8 mouse cellular contexts compared by ENCODE assay signal in genomic region chr1:132317894-132318863, GRCm38 (mm10). TPM values are rescaled to one million over a fixed set of nuclear protein-coding genes. Genes with fewer than 3 reads are reported as not detected.
DNase-seq lines count a peak whose midpoint lies in the region; ATAC-seq and TF ChIP-seq lines count a peak whose summit lies in the region.

No protein-coding gene starts in this region.

- no peak overlapping the region for H3K9ac ChIP-seq in limb, embryonic 14.5 days (ENCODE audit: low read depth, low read length, severe bottlenecking)
- no peak overlapping the region for H3K9ac ChIP-seq in liver, embryonic 12.5 days

- 0 out of 2 replicates have a peak overlapping the region, but pooled peaks have one; percentile 10 for H3K4me2 ChIP-seq in limb, embryonic 14.5 days (replicated peaks; ENCODE audit: low read depth, low read length, severe bottlenecking)
- H3K4me2 ChIP-seq in liver, embryonic 12.5 days: peak overlapping the region; percentile 34; the same call in 1 of the 2 replicates

- H3K27me3 ChIP-seq in limb, embryonic 14.5 days (ENCODE audit: control insufficient read depth, insufficient read depth, low read length): peaks cover 9% of the 10 kb centered on the region
- peaks cover 65% of the 10 kb centered on the region for H3K27me3 ChIP-seq in limb, embryonic 10.5 days (ENCODE audit: low read depth, poor library complexity, severe bottlenecking)
- H3K27me3 ChIP-seq in liver, embryonic 12.5 days (replicated peaks): peaks cover 58% of the 10 kb centered on the region
- H3K27me3 ChIP-seq in small intestine, adult 2 months (ENCODE audit: control insufficient read depth, insufficient read depth, low read length): no peaks in the 10 kb centered on the region
- H3K27me3 ChIP-seq in thymus, adult 2 months (ENCODE audit: control insufficient read depth, insufficient read depth, low read length): no peaks in the 10 kb centered on the region; the same call in 1 of the 2 replicates

- H3K4me1 ChIP-seq in limb, embryonic 14.5 days (ENCODE audit: control insufficient read depth, insufficient read depth, low read length): peaks cover 16% of the 10 kb centered on the region; the same call in 1 of the 2 replicates
- H3K4me1 ChIP-seq in limb, embryonic 10.5 days: peaks cover 28% of the 10 kb centered on the region
- peaks cover 10% of the 10 kb centered on the region for H3K4me1 ChIP-seq in embryonic fibroblast, embryonic 13.5 days (ENCODE audit: control insufficient read depth, insufficient read depth, low read length)
- H3K4me1 ChIP-seq in liver, embryonic 12.5 days: peaks cover 29% of the 10 kb centered on the region
- peaks cover 38% of the 10 kb centered on the region for H3K4me1 ChIP-seq in small intestine, adult 2 months (ENCODE audit: control insufficient read depth, insufficient read depth, insufficient read length, low read length)
- H3K4me1 ChIP-seq in thymus, adult 2 months (replicated peaks; ENCODE audit: control insufficient read depth, insufficient read depth, low read length): no peaks in the 10 kb centered on the region; the same call in 1 of the 2 replicates

- 39% methylated on average over 8 of the region's 8 CpGs for WGBS in limb, embryonic 14.5 days
- 48% methylated on average over 8 of the region's 8 CpGs for WGBS in limb, embryonic 10.5 days
- WGBS in liver, embryonic 12.5 days (ENCODE audit: insufficient replicate concordance): 38% methylated on average over 8 of the region's 8 CpGs
- WGBS in small intestine, adult 2 months: 20% methylated on average over 8 of the region's 8 CpGs
- 69% methylated on average over 8 of the region's 8 CpGs for WGBS in thymus, adult 2 months

- TF ChIP-seq CTCF in embryonic fibroblast, embryonic 13.5 days (IDR thresholded peaks at IDR 0.05; ENCODE audit: borderline replicate concordance, insufficient read depth, low read length): no peak
- TF ChIP-seq CTCF in small intestine, adult 2 months (IDR thresholded peaks at IDR 0.05; ENCODE audit: extremely low read depth, insufficient read length, insufficient replicate concordance, low read depth, low read length): no peak
- TF ChIP-seq CTCF in thymus, adult 2 months (IDR thresholded peaks at IDR 0.05; ENCODE audit: borderline replicate concordance, control insufficient read depth, extremely low read depth, insufficient read depth, low read length, poor library complexity): no peak

- DNase-seq in limb, embryonic 14.5 days (ENCODE audit: low spot score): no peak
- no peak for DNase-seq in limb, embryonic 10.5 days (ENCODE audit: low spot score)
- no peak for DNase-seq in thymus, adult 2 months
- no peak for DNase-seq in right cerebral cortex, postnatal 14 days
- no peak for DNase-seq in testis, postnatal 14 days (ENCODE audit: low spot score)

- no peak for TF ChIP-seq POLR2A in limb, embryonic 14.5 days (IDR thresholded peaks at IDR 0.05; ENCODE audit: borderline replicate concordance, extremely low read depth, insufficient read depth, insufficient read length)
- TF ChIP-seq POLR2A in embryonic fibroblast, embryonic 13.5 days (IDR thresholded peaks at IDR 0.05; ENCODE audit: low read depth, low read length): no peak
- TF ChIP-seq POLR2A in small intestine, adult 2 months (IDR thresholded peaks at IDR 0.05; ENCODE audit: low read depth, low read length): no peak
- TF ChIP-seq POLR2A in thymus, adult 2 months (IDR thresholded peaks at IDR 0.05; ENCODE audit: control insufficient read depth, extremely low read depth, insufficient read depth, low read length, poor library complexity): no peak

- no peaks in the 10 kb centered on the region for H3K36me3 ChIP-seq in limb, embryonic 14.5 days (ENCODE audit: control insufficient read depth, insufficient read depth, low read length)
- H3K36me3 ChIP-seq in limb, embryonic 10.5 days: no peaks in the 10 kb centered on the region
- H3K36me3 ChIP-seq in liver, embryonic 12.5 days: no peaks in the 10 kb centered on the region
- peaks cover 26% of the 10 kb centered on the region for H3K36me3 ChIP-seq in small intestine, adult 2 months (ENCODE audit: control insufficient read depth, insufficient read depth, low read length)
- H3K36me3 ChIP-seq in thymus, adult 2 months (ENCODE audit: control insufficient read depth, insufficient read depth, low read length): no peaks in the 10 kb centered on the region

- ATAC-seq in limb, embryonic 14.5 days (ENCODE audit: low FRiP score, low read depth): no peak
- ATAC-seq in liver, embryonic 12.5 days: no peak

- H3K4me3 ChIP-seq in limb, embryonic 14.5 days (replicated peaks; ENCODE audit: low read length): no peak overlapping the region
- no peak overlapping the region for H3K4me3 ChIP-seq in limb, embryonic 10.5 days
- peak overlapping the region; percentile 88 for H3K4me3 ChIP-seq in embryonic fibroblast, embryonic 13.5 days (ENCODE audit: insufficient read depth, low read length)
- no peak overlapping the region for H3K4me3 ChIP-seq in liver, embryonic 12.5 days
- peak overlapping the region; percentile 54 for H3K4me3 ChIP-seq in small intestine, adult 2 months (ENCODE audit: low read depth, low read length)
- H3K4me3 ChIP-seq in thymus, adult 2 months (ENCODE audit: control insufficient read depth, insufficient read depth, low read length): no peak overlapping the region

- H3K27ac ChIP-seq in limb, embryonic 14.5 days (replicated peaks; ENCODE audit: low read depth, low read length): no peak overlapping the region
- H3K27ac ChIP-seq in limb, embryonic 10.5 days: no peak overlapping the region
- peak overlapping the region; percentile 79 for H3K27ac ChIP-seq in embryonic fibroblast, embryonic 13.5 days (ENCODE audit: insufficient read depth, low read length)
- H3K27ac ChIP-seq in liver, embryonic 12.5 days: no peak overlapping the region
- peak overlapping the region; percentile 89 for H3K27ac ChIP-seq in small intestine, adult 2 months (ENCODE audit: insufficient read depth, low read depth, low read length)
- H3K27ac ChIP-seq in thymus, adult 2 months (ENCODE audit: control insufficient read depth, insufficient read depth, low read length): no peak overlapping the region

- no peaks in the 10 kb centered on the region for H3K9me3 ChIP-seq in limb, embryonic 14.5 days (ENCODE audit: control insufficient read depth, low read length)
- H3K9me3 ChIP-seq in limb, embryonic 10.5 days (replicated peaks): no peaks in the 10 kb centered on the region
- no peaks in the 10 kb centered on the region for H3K9me3 ChIP-seq in liver, embryonic 12.5 days (replicated peaks)

RNA-seq across cellular contexts. Expression of gene Nuak2, which starts 2.3 kb away (rescaled TPM):
- 1.7 and 2.2 TPM in 2 replicates for polyA plus RNA-seq in limb, embryonic 14.5 days (2012; rRNA removed)
- polyA plus RNA-seq in limb, embryonic 14.5 days (2014; fragmentation: Nextera tagmentation; extraction: Ambion mirVana): 3.3 and 3.4 TPM in 2 replicates
- 0.84 and 0.92 TPM in 2 replicates for polyA plus RNA-seq in limb, embryonic 10.5 days (2016; fragmentation: Nextera tagmentation; extraction: Ambion mirVana)
- polyA plus RNA-seq in embryonic fibroblast, embryonic 13.5 days (2011; ENCODE audit: insufficient read length, low read depth, missing spikeins): 9.2 and 14.2 TPM in 2 replicates
- polyA plus RNA-seq in liver, embryonic 12.5 days (2016; fragmentation: Nextera tagmentation; extraction: Ambion mirVana): 1.3 and 1.7 TPM in 2 replicates
- polyA plus RNA-seq in small intestine, adult 2 months (2012; rRNA removed): 24.3 and 99.9 TPM in 2 replicates
- polyA plus RNA-seq in thymus, adult 2 months (2012; rRNA removed): 5.6 and 5.7 TPM in 2 replicates

RNA-seq across cellular contexts. Expression of gene Klhdc8a, which starts 19.8 kb away (rescaled TPM):
- polyA plus RNA-seq in limb, embryonic 14.5 days (2012; rRNA removed): 0.10 and 0.12 TPM in 2 replicates
- polyA plus RNA-seq in limb, embryonic 14.5 days (2014; fragmentation: Nextera tagmentation; extraction: Ambion mirVana): 0.07 and 0.19 TPM in 2 replicates
- not detected in 2 replicates for polyA plus RNA-seq in limb, embryonic 10.5 days (2016; fragmentation: Nextera tagmentation; extraction: Ambion mirVana)
- 10.5 and 16.1 TPM in 2 replicates for polyA plus RNA-seq in embryonic fibroblast, embryonic 13.5 days (2011; ENCODE audit: insufficient read length, low read depth, missing spikeins)
- polyA plus RNA-seq in liver, embryonic 12.5 days (2016; fragmentation: Nextera tagmentation; extraction: Ambion mirVana): 0.06 and 0.07 TPM in 2 replicates
- polyA plus RNA-seq in small intestine, adult 2 months (2012; rRNA removed): 0.75 and 1.5 TPM in 2 replicates
- polyA plus RNA-seq in thymus, adult 2 months (2012; rRNA removed): 5.5 and 6.6 TPM in 2 replicates

Comparison
In these comparisons a context has a peak if more than half of its experiments do, and no peak if none do; other contexts are left out.
1. H3K27ac ChIP-seq: peak in embryonic fibroblast, embryonic 13.5 days (single experiment) and small intestine, adult 2 months (single experiment); none in limb, embryonic 14.5 days (single experiment), limb, embryonic 10.5 days (single experiment), liver, embryonic 12.5 days (single experiment) and thymus, adult 2 months (single experiment).
2. H3K4me3 ChIP-seq: peak in embryonic fibroblast, embryonic 13.5 days (single experiment) and small intestine, adult 2 months (single experiment); none in limb, embryonic 14.5 days (single experiment), limb, embryonic 10.5 days (single experiment), liver, embryonic 12.5 days (single experiment) and thymus, adult 2 months (single experiment).